Mouse (Mus musculus): ENCODE results near the gene Rbm17.

DNA sequence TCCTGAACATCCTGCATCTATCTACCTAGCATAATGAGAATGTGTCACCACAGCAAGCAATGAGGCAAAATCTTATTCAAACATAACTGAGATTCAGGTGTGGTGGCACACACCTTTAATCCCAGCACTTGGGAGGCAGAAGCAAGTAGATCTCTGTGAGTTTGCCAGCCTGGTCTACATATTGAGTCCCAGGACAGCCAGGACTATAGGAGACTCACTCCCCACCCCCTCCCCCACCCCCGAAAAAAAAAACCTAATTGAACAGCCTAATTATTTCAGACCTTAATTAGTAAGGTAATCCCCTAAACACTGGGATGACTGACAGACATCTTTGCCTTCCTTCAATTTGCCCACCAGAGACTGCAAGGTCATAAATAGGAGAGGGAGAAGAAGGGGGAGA lies 52.2 kb downstream of the Rbm17 start:
- no peak for TF ChIP-seq POLR2A (IDR thresholded peaks at IDR 0.05; ENCODE audit: borderline replicate concordance, low read depth, low read length)
- no peak for TF ChIP-seq CTCF (IDR thresholded peaks at IDR 0.05; ENCODE audit: low read depth, low read length)
